Mouse (Mus musculus): ENCODE measurements around the gene Ctns.

Gene Ctns

GRCm38 (mm10) chr11:73144261-73144681, 54.6 kb downstream of the Ctns start:
- no peak for DNase-seq (ENCODE audit: low read depth, low spot score)

- DNase-seq (ENCODE audit: low read depth, low spot score) = peak; percentile 93
These were observed 61.0 kb downstream of the Ctns start, which contains the start of gene Haspin for GRCm38 (mm10) chr11:73137591-73138501. Gene Haspin, minus strand, starts transcription at chr11:73138294.

GRCm38 (mm10) chr11:73137116-73137515, 61.7 kb downstream of the Ctns start:
- peak; percentile 64 for DNase-seq (ENCODE audit: low read depth, low spot score)

- DNase-seq (ENCODE audit: low read depth, low spot score) = no peak
These were observed 62.3 kb downstream of the Ctns start for GRCm38 (mm10) chr11:73136587-73136986.

GRCm38 (mm10) chr11:73134222-73134621, 64.6 kb downstream of the Ctns start:
- peak; percentile 32 for DNase-seq (ENCODE audit: low read depth, low spot score)
